Mouse (Mus musculus) retina, postnatal 7 days (tissue): ENCODE measurements around the gene 2610021A01Rik.
A peak's percentile ranks its signal among the peaks of the same experiment; 100 is the strongest.
"Not testable (repeated sequence)": the region's sequence is repeated elsewhere in the genome, so short reads cannot be mapped to it uniquely, and the experiment has no call there.

Experiments used
- DNase-seq: peaks from one replicate; pipeline ENCODE4 v3.0.0-alpha.2; 2012; ENCODE audit warnings: low read depth, low spot score

2610021A01Rik gene

GRCm38 (mm10) chr7:41599034-41599813 lies at the start of gene 2610021A01Rik:
Gene 2610021A01Rik (plus strand): TSS chr7:41599230.
- DNase-seq = peak; percentile 86

- no peak for DNase-seq
Observed at GRCm38 (mm10) chr7:41560681-41561080, 38.3 kb upstream of the 2610021A01Rik start.

- DNase-seq = not testable (repeated sequence)
Observed at GRCm38 (mm10) chr7:41573562-41573961, 25.5 kb upstream of the 2610021A01Rik start, which contains the start of gene Gm6871. Gene Gm6871 (minus strand): TSS chr7:41573662.

GRCm38 (mm10) chr7:41577956-41578355 lies 21.1 kb upstream of the 2610021A01Rik start:
- DNase-seq = no peak

- no peak for DNase-seq
Observed at GRCm38 (mm10) chr7:41582028-41582427, 17.0 kb upstream of the 2610021A01Rik start.

GRCm38 (mm10) chr7:41587831-41588230 lies 11.2 kb upstream of the 2610021A01Rik start:
- DNase-seq = not testable (repeated sequence)

- no peak for DNase-seq
Observed at GRCm38 (mm10) chr7:41598615-41599014, 415 bp upstream of the 2610021A01Rik start.

GRCm38 (mm10) chr7:41599932-41600548 lies 1.0 kb downstream of the 2610021A01Rik start:
- DNase-seq = no peak

GRCm38 (mm10) chr7:41611654-41612053 lies 12.6 kb downstream of the 2610021A01Rik start:
- no peak for DNase-seq

- DNase-seq = not testable (repeated sequence)
Observed at GRCm38 (mm10) chr7:41616241-41616640, 17.2 kb downstream of the 2610021A01Rik start.

GRCm38 (mm10) chr7:41632409-41633220 lies 33.6 kb downstream of the 2610021A01Rik start, which contains the start of gene Zfp788:
Gene Zfp788 (plus strand): TSS chr7:41633203.
- DNase-seq = peak; percentile 84

- peak; percentile 84 for DNase-seq
Observed at GRCm38 (mm10) chr7:41633221-41633984, 34.4 kb downstream of the 2610021A01Rik start.

GRCm38 (mm10) chr7:41674326-41674725 lies 75.3 kb downstream of the 2610021A01Rik start:
- not testable (repeated sequence) for DNase-seq
